Mouse (Mus musculus): Measurements from ENCODE around the gene Bloc1s5. TPM values are rescaled to one million over a fixed set of nuclear protein-coding genes. Genes with fewer than 3 reads are reported as not detected.

Gene Bloc1s5
- total RNA-seq, 1 experiment: 3.4 TPM

- no peaks in the 10 kb centered on the region for H3K9me3 ChIP-seq (ENCODE audit: control insufficient read depth, insufficient read depth, low read depth, low read length)
- H3K36me3 ChIP-seq (ENCODE audit: control insufficient read depth, insufficient read depth, low read length, poor library complexity, severe bottlenecking): no peaks in the 10 kb centered on the region
- in situ Hi-C loops (cut with MboI; ENCODE audit: low sequenced_read_pairs in 2 of 2, unreplicated experiment in 2 of 2): no loop called here
- no peak for TF ChIP-seq HCFC1 (IDR thresholded peaks at IDR 0.05; ENCODE audit: borderline replicate concordance, insufficient read depth, low read length)
- TF ChIP-seq MAFK (IDR thresholded peaks at IDR 0.05; ENCODE audit: insufficient read depth, low read depth, low read length): no peak
- TF ChIP-seq ZC3H11A (IDR thresholded peaks at IDR 0.05; ENCODE audit: borderline replicate concordance, low read depth, low read length): no peak
- TF ChIP-seq CHD2 (IDR thresholded peaks at IDR 0.05; ENCODE audit: low read depth, low read length): no peak
- no peak for TF ChIP-seq ZNF384 (IDR thresholded peaks at IDR 0.05; ENCODE audit: low read depth, low read length)
- no peak for DNase-seq (ENCODE audit: low read depth, low spot score)
- H3K4me1 ChIP-seq (ENCODE audit: control insufficient read depth in 2 of 2, insufficient read depth in 2 of 2, low read length in 2 of 2, poor library complexity in 1 of 2): no peaks in the 10 kb centered on the region
- no peak overlapping the region for H3K9ac ChIP-seq (ENCODE audit: insufficient read depth, low read depth, low read length, poor library complexity, severe bottlenecking)
- H3K27ac ChIP-seq (ENCODE audit: insufficient read depth, low read depth, low read length, poor library complexity, severe bottlenecking): no peak overlapping the region
- no peak overlapping the region for H3K4me3 ChIP-seq (ENCODE audit: insufficient read depth in 1 of 2, low read depth in 1 of 2, low read length in 2 of 2, poor library complexity in 1 of 2, severe bottlenecking in 1 of 2)
These were observed 88.2 kb downstream of the Bloc1s5 start for GRCm38 (mm10) chr13:38546754-38547153.

- Histone ChIP-seq H3K9ac (ENCODE audit: insufficient read depth, low read depth, low read length, poor library complexity, severe bottlenecking) (no peak overlapping the region), H3K4me3 (ENCODE audit: insufficient read depth in 1 of 2, low read depth in 1 of 2, low read length in 2 of 2, poor library complexity in 1 of 2, severe bottlenecking in 1 of 2) (no peak overlapping the region), H3K9me3 (ENCODE audit: control insufficient read depth, insufficient read depth, low read depth, low read length) (no peaks in the 10 kb centered on the region), H3K4me1 (ENCODE audit: control insufficient read depth in 2 of 2, insufficient read depth in 2 of 2, low read length in 2 of 2, poor library complexity in 1 of 2) (no peaks in the 10 kb centered on the region), H3K36me3 (ENCODE audit: control insufficient read depth, insufficient read depth, low read length, poor library complexity, severe bottlenecking) (no peaks in the 10 kb centered on the region), H3K27ac (ENCODE audit: insufficient read depth, low read depth, low read length, poor library complexity, severe bottlenecking) (no peak overlapping the region)
- no peak for TF ChIP-seq CHD2 (IDR thresholded peaks at IDR 0.05; ENCODE audit: low read depth, low read length)
- TF ChIP-seq ZNF384 (IDR thresholded peaks at IDR 0.05; ENCODE audit: low read depth, low read length): no peak
- no peak for TF ChIP-seq ZC3H11A (IDR thresholded peaks at IDR 0.05; ENCODE audit: borderline replicate concordance, low read depth, low read length)
- DNase-seq (ENCODE audit: low read depth, low spot score): no peak
- in situ Hi-C loops (cut with MboI; ENCODE audit: low sequenced_read_pairs in 2 of 2, unreplicated experiment in 2 of 2): no loop called here
These were observed 89.4 kb downstream of the Bloc1s5 start for GRCm38 (mm10) chr13:38545460-38545859.

- Histone ChIP-seq H3K27ac (ENCODE audit: insufficient read depth, low read depth, low read length, poor library complexity, severe bottlenecking) (no peak overlapping the region), H3K9ac (ENCODE audit: insufficient read depth, low read depth, low read length, poor library complexity, severe bottlenecking) (no peak overlapping the region), H3K9me3 (ENCODE audit: control insufficient read depth, insufficient read depth, low read depth, low read length) (no peaks in the 10 kb centered on the region), H3K4me1 (ENCODE audit: control insufficient read depth in 2 of 2, insufficient read depth in 2 of 2, low read length in 2 of 2, poor library complexity in 1 of 2) (no peaks in the 10 kb centered on the region), H3K36me3 (ENCODE audit: control insufficient read depth, insufficient read depth, low read length, poor library complexity, severe bottlenecking) (no peaks in the 10 kb centered on the region), H3K4me3 (ENCODE audit: insufficient read depth in 1 of 2, low read depth in 1 of 2, low read length in 2 of 2, poor library complexity in 1 of 2, severe bottlenecking in 1 of 2) (no peak overlapping the region)
- in situ Hi-C loops (cut with MboI; ENCODE audit: low sequenced_read_pairs in 2 of 2, unreplicated experiment in 2 of 2): no loop called here
- DNase-seq (ENCODE audit: low read depth, low spot score): no peak
- TF ChIP-seq HCFC1 (IDR thresholded peaks at IDR 0.05; ENCODE audit: borderline replicate concordance, insufficient read depth, low read length) (no peak), ZC3H11A (IDR thresholded peaks at IDR 0.05; ENCODE audit: borderline replicate concordance, low read depth, low read length) (no peak), CHD2 (IDR thresholded peaks at IDR 0.05; ENCODE audit: low read depth, low read length) (no peak), MAFK (IDR thresholded peaks at IDR 0.05; ENCODE audit: insufficient read depth, low read depth, low read length) (no peak), ZNF384 (IDR thresholded peaks at IDR 0.05; ENCODE audit: low read depth, low read length) (no peak)
These were observed 90.0 kb downstream of the Bloc1s5 start for GRCm38 (mm10) chr13:38544769-38545445.

DNA sequence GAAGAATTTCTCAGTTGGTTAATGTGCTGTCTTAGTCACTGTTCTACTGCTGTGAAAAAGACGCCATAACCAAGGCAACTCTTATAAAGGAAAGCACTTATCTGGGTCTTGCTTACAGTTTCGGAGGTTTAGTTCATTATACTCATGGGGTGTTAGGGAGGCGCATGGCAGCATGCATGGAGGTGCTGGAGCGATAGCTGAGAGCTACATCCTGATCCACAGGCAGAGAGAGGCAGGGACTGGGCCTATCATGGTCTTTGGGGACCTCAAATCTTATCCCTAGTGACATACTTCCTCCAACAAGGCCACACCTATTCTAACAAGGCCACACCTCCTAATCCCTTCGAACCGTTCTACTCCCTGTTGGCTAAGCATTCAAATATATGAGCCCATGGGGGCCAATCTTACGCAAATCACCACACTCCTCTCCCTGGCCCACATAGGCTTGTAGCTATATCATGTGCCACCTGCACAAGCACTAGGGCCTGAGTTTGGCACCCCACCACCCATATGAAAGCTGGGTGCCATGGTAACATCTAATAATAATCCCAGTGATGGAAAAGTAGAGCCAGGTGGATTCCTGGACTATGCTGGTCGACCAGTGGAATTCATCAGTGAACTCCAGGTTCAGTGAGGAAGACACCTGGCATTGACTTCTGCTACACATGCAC is 91.3 kb downstream of the Bloc1s5 start:
- Histone ChIP-seq H3K9me3 (ENCODE audit: control insufficient read depth, insufficient read depth, low read depth, low read length) (no peaks in the 10 kb centered on the region), H3K9ac (ENCODE audit: insufficient read depth, low read depth, low read length, poor library complexity, severe bottlenecking) (no peak overlapping the region), H3K4me3 (ENCODE audit: insufficient read depth in 1 of 2, low read depth in 1 of 2, low read length in 2 of 2, poor library complexity in 1 of 2, severe bottlenecking in 1 of 2) (no peak overlapping the region), H3K36me3 (ENCODE audit: control insufficient read depth, insufficient read depth, low read length, poor library complexity, severe bottlenecking) (no peaks in the 10 kb centered on the region), H3K4me1 (ENCODE audit: control insufficient read depth in 2 of 2, insufficient read depth in 2 of 2, low read length in 2 of 2, poor library complexity in 1 of 2) (no peaks in the 10 kb centered on the region), H3K27ac (ENCODE audit: insufficient read depth, low read depth, low read length, poor library complexity, severe bottlenecking) (no peak overlapping the region)
- TF ChIP-seq ZC3H11A (IDR thresholded peaks at IDR 0.05; ENCODE audit: borderline replicate concordance, low read depth, low read length) (no peak), ZNF384 (IDR thresholded peaks at IDR 0.05; ENCODE audit: low read depth, low read length) (no peak), MAFK (IDR thresholded peaks at IDR 0.05; ENCODE audit: insufficient read depth, low read depth, low read length) (no peak), HCFC1 (IDR thresholded peaks at IDR 0.05; ENCODE audit: borderline replicate concordance, insufficient read depth, low read length) (no peak), CHD2 (IDR thresholded peaks at IDR 0.05; ENCODE audit: low read depth, low read length) (no peak)
- no peak for DNase-seq (ENCODE audit: low read depth, low spot score)
- in situ Hi-C loops (cut with MboI; ENCODE audit: low sequenced_read_pairs in 2 of 2, unreplicated experiment in 2 of 2): no loop called here

Other genes starting within 250 kb of the Bloc1s5 start
- gene Txndc5, start 106.3 kb downstream of the Bloc1s5 start, total RNA-seq (2012; rRNA removed): 191 and 236 TPM in 2 replicates
- gene Eef1e1, start 23.9 kb upstream of the Bloc1s5 start, total RNA-seq (2012; rRNA removed): 94.6 and 111 TPM in 2 replicates

All from ES-E14 (cell line).